Mouse (Mus musculus) ES-Bruce4 (cell line): Measurements from ENCODE around the gene Gm12184. TPM values are rescaled to one million over a fixed set of nuclear protein-coding genes. Genes with fewer than 3 reads are reported as not detected.

ENCODE experiments used
- H3K27ac ChIP-seq: 2 replicates; pipeline ENCODE4 v1.5.1; 2012; ENCODE audit warnings: low read length, inconsistent platforms; ENCODE audit not compliant: insufficient read depth
- H3K27me3 ChIP-seq: 2 replicates; pipeline ENCODE4 v1.6.1; 2012; ENCODE audit warnings: mild to moderate bottlenecking, low read length, inconsistent platforms; ENCODE audit not compliant: control insufficient read depth, poor library complexity, insufficient read depth, severe bottlenecking
- H3K36me3 ChIP-seq: 2 replicates; pipeline ENCODE4 v1.6.1; 2012; ENCODE audit warnings: inconsistent platforms, mild to moderate bottlenecking, low read length, moderate library complexity; ENCODE audit not compliant: control insufficient read depth, poor library complexity, insufficient read depth, severe bottlenecking
- H3K4me1 ChIP-seq: one replicate; pipeline ENCODE4 v1.8.1; 2011; ENCODE audit warnings: low read length; ENCODE audit not compliant: control insufficient read depth, insufficient read depth
- H3K4me3 ChIP-seq: 2 replicates; pipeline ENCODE4 v1.5.1; 2011; ENCODE audit warnings: low read depth, mild to moderate bottlenecking, low read length
- H3K9ac ChIP-seq: 2 replicates; pipeline ENCODE4 v1.6.1; 2012; ENCODE audit warnings: low read depth, mild to moderate bottlenecking, inconsistent platforms; ENCODE audit not compliant: poor library complexity, severe bottlenecking
- H3K9me3 ChIP-seq: replicated peaks from 2 replicates; pipeline ENCODE4 v1.6.1; 2012; ENCODE audit warnings: mild to moderate bottlenecking, low read length, inconsistent platforms; ENCODE audit not compliant: control insufficient read depth, poor library complexity, insufficient read depth, severe bottlenecking
- CTCF ChIP-seq: IDR thresholded peaks from one replicate; pipeline ENCODE4 v1.8.1; 2011; ENCODE audit warnings: low read depth, low read length
- EP300 ChIP-seq: IDR thresholded peaks from 2 replicates; pipeline ENCODE4 v1.6.1; 2011; ENCODE audit warnings: low read depth, low read length; ENCODE audit not compliant: insufficient read depth
- POLR2A ChIP-seq: IDR thresholded peaks from one replicate; pipeline ENCODE4 v1.8.1; 2011; ENCODE audit warnings: low read length; ENCODE audit not compliant: insufficient read depth
- polyA plus RNA-seq: library from polyadenylated mRNA; stranded (reverse); fragments of >200 nt; gene quantifications from 2 replicates; pipeline ENCODE4 v1.2.4, GENCODE M21; 2011; ENCODE audit warnings: low read depth; ENCODE audit not compliant: missing spikeins, insufficient read depth, insufficient read length

Gm12184 gene
- polyA plus RNA-seq, 1 experiment = 88.5 TPM

- Histone ChIP-seq H3K4me3 (peak overlapping the region; percentile 77), H3K4me1 (peaks cover 2% of the 10 kb centered on the region), H3K27ac (no peak overlapping the region), H3K9ac (peak overlapping the region; percentile 72), H3K36me3 (no peaks in the 10 kb centered on the region), H3K27me3 (0 out of 2 replicates have a peak, but pooled peaks cover 3% of the 10 kb centered on the region), H3K9me3 (no peaks in the 10 kb centered on the region)
- no peak for TF ChIP-seq CTCF
- TF ChIP-seq EP300 = no peak
- TF ChIP-seq POLR2A = no peak
Measured at GRCm38 (mm10) chr11:48837310-48838180, 11.1 kb upstream of the Gm12184 start.

DNA sequence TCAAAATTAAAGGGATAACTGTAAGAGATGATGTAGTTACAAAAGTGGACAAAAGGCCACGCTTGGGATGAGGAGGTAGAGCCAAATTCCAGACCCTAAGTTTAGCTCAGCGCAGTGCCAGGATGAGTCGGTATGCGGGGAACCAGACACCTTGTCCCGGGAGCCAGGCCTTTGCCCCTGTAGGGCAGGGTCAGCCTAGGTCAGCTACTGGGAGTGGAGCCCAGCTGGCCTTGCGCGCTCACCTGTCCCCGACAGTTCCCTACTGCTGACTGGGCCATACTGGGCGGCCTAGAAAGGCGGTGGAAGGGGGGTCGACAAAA is 10.5 kb upstream of the Gm12184 start:
- Histone ChIP-seq H3K9ac (peak overlapping the region; percentile 72), H3K27ac (no peak overlapping the region), H3K36me3 (no peaks in the 10 kb centered on the region), H3K27me3 (0 out of 2 replicates have a peak, but pooled peaks cover 3% of the 10 kb centered on the region), H3K9me3 (no peaks in the 10 kb centered on the region), H3K4me3 (peak overlapping the region; percentile 77), H3K4me1 (peaks cover 2% of the 10 kb centered on the region)
- TF ChIP-seq CTCF (no peak), POLR2A (no peak), EP300 (no peak)

GRCm38 (mm10) chr11:48835923-48836322 is 9.5 kb upstream of the Gm12184 start:
- Histone ChIP-seq H3K36me3 (no peaks in the 10 kb centered on the region), H3K9ac (no peak overlapping the region), H3K27me3 (0 out of 2 replicates have a peak, but pooled peaks cover 3% of the 10 kb centered on the region), H3K4me1 (peaks cover 2% of the 10 kb centered on the region), H3K9me3 (no peaks in the 10 kb centered on the region), H3K27ac (no peak overlapping the region), H3K4me3 (no peak overlapping the region)
- TF ChIP-seq CTCF (no peak), POLR2A (no peak), EP300 (no peak)

GRCm38 (mm10) chr11:48833731-48834639 is 7.5 kb upstream of the Gm12184 start:
- 0 out of 2 replicates have a peak, but pooled peaks cover 3% of the 10 kb centered on the region for H3K27me3 ChIP-seq
- H3K4me3 ChIP-seq = peak overlapping the region; percentile 90
- H3K9ac ChIP-seq = peak overlapping the region; percentile 92
- 0 out of 2 replicates have a peak, but pooled peaks have one; percentile 16 for TF ChIP-seq EP300
- no peak for TF ChIP-seq CTCF
- 0 out of 2 replicates have a peak overlapping the region, but pooled peaks have one; percentile 24 for H3K27ac ChIP-seq
- no peaks in the 10 kb centered on the region for H3K9me3 ChIP-seq
- no peaks in the 10 kb centered on the region for H3K36me3 ChIP-seq
- H3K4me1 ChIP-seq = no peaks in the 10 kb centered on the region

DNA sequence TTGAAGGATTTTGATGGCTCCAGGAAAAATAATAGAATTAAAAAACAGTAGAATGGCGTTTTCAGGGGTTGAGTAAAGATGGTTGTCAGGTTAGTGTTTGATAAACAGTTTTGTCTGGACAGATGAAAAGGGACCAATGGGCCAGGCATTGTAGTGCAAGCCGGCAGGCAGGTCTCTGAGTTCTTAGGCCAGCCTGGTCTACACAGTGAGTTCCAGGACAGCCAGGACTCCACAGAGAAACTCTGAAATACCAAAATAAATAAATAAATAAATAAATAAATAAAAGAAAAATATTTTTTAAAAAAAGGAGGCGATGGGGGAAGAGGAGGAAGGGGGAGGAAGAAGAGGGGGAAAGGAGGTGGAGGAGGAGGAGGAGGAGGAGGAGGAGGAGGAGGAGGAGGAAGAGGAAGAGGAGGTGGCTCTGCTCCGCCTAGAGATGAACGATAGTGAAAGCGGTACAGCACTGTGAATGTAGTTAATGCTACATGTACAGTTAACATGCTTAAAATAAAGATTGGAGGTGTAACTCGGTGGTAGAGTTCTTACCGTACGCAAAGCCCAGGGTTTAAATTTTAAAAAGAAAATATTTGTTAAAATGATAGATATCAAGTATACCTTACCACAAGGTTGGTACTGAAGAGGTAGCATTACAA is 6.7 kb upstream of the Gm12184 start:
- H3K36me3 ChIP-seq = no peaks in the 10 kb centered on the region
- no peak for TF ChIP-seq CTCF
- TF ChIP-seq EP300 = no peak
- TF ChIP-seq POLR2A = no peak
- 0 out of 2 replicates have a peak, but pooled peaks cover 3% of the 10 kb centered on the region for H3K27me3 ChIP-seq
- H3K9ac ChIP-seq = no peak overlapping the region
- H3K4me1 ChIP-seq = no peaks in the 10 kb centered on the region
- H3K9me3 ChIP-seq = no peaks in the 10 kb centered on the region
- H3K4me3 ChIP-seq = peak overlapping the region; percentile 90
- H3K27ac ChIP-seq = no peak overlapping the region
